Mouse (Mus musculus) thymus, adult 2 months (tissue): Measurements from ENCODE around the gene Trp53tg5.

Experiments
- CTCF ChIP-seq: fragments of 200-500 bp; IDR thresholded peaks from 2 replicates; pipeline ENCODE4 v1.5.1; 2012; ENCODE audit warnings: mild to moderate bottlenecking, control low read depth, low read length, moderate library complexity, borderline replicate concordance; ENCODE audit not compliant: control insufficient read depth, poor library complexity, insufficient read depth; ENCODE audit errors: extremely low read depth
- POLR2A ChIP-seq: fragments of 200-500 bp; IDR thresholded peaks from 2 replicates; pipeline ENCODE4 v1.6.1; 2012; ENCODE audit warnings: mild to moderate bottlenecking, low read length, control low read depth, moderate library complexity; ENCODE audit not compliant: control insufficient read depth, poor library complexity, insufficient read depth; ENCODE audit errors: extremely low read depth

GRCm38 (mm10) chr2:164439001-164439421 is 34.5 kb downstream of the Trp53tg5 start:
- no peak for TF ChIP-seq CTCF
- no peak for TF ChIP-seq POLR2A
